Mouse (Mus musculus): ENCODE measurements at regions not wholly inside any gene's neighbourhood (a gene's known extent, or its start where the extent isn't known, plus 50 kb on each side); places are given as distances from the start of the nearest gene placed in this dataset.

DNA sequence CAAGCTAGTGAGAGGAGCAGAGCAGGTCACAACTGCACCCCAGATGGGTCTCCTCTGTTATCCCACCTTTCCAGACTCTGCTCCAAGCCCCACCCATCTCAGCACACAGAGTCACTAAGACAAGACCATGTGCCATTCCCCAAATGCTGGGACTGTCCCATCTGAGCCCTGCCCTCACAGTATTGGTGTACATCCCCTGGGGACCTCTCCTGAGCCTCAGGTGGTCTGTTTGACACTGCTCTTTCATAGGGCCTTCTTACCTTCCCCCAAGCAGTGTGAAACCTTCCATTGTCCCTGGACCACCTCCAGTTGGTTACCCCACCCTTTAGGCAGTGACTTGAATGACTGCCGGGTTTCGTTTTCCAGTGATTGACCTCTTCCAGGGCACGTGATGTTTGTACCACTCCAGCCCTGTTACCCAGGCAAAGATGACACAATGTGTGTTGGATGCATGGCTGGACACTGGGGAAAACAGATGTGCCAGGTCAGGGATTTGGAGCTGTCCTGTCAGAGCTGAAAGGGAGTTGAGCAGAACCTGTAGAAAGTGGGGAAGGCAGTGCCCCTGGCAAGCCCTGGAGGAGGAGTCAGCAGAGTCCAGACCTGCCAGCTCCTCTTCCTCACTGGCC lies 219.5 kb upstream of the Zmiz1 start:
- DNase-seq (ENCODE audit: low spot score) (no peak), ATAC-seq (ENCODE audit: low FRiP score) (no peak)
- Histone ChIP-seq H3K36me3 (ENCODE audit: control insufficient read depth, insufficient read depth, low read length) (no peaks in the 10 kb centered on the region), H3K4me3 (ENCODE audit: low read depth, low read length) (no peak overlapping the region), H3K4me1 (replicated peaks; ENCODE audit: control insufficient read depth, insufficient read depth, low read length) (no peaks in the 10 kb centered on the region; the same call in 1 of the 2 replicates), H3K27ac (ENCODE audit: low read depth, low read length) (no peak overlapping the region), H3K9ac (ENCODE audit: low read depth, low read length) (no peak overlapping the region), H3K9me3 (ENCODE audit: control insufficient read depth, low read length) (no peaks in the 10 kb centered on the region), H3K4me2 (replicated peaks; ENCODE audit: low read depth, low read length) (no peak overlapping the region), H3K27me3 (ENCODE audit: control insufficient read depth, insufficient read depth, low read length) (no peaks in the 10 kb centered on the region)
- 71% methylated on average over 3 of the region's 3 CpGs for WGBS

DNA sequence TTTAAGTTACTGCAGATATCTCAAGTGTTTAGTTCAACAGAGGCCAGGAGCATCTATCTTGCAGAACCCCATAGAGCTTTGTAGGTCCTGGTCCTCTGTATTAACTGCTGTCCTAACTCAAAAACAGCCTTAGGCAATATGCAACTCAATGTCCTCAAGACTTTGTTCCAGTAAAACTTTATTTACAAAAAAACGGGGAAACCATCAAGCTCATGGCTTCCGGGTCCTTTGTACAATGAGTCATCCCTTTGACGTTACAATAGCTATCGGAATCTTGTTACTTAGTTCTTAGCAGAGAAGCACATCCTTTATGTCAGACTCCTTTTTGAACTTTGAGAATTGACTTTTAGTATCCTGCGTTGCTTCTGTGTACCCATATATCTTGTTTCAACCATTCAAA lies 216.2 kb upstream of the Zmiz1 start:
- H3K4me2 ChIP-seq (replicated peaks; ENCODE audit: low read depth, low read length), result no peak overlapping the region
- no peak overlapping the region for H3K4me3 ChIP-seq (ENCODE audit: low read depth, low read length)
- H3K36me3 ChIP-seq (ENCODE audit: control insufficient read depth, insufficient read depth, low read length), result no peaks in the 10 kb centered on the region
- H3K9ac ChIP-seq (ENCODE audit: low read depth, low read length), result no peak overlapping the region
- H3K27ac ChIP-seq (ENCODE audit: low read depth, low read length), result no peak overlapping the region
- H3K4me1 ChIP-seq (replicated peaks; ENCODE audit: control insufficient read depth, insufficient read depth, low read length), result no peaks in the 10 kb centered on the region; the same call in 1 of the 2 replicates
- ATAC-seq (ENCODE audit: low FRiP score), result no peak
- WGBS, result 87% methylated on average over 5 of the region's 5 CpGs
- H3K27me3 ChIP-seq (ENCODE audit: control insufficient read depth, insufficient read depth, low read length), result no peaks in the 10 kb centered on the region
- no peaks in the 10 kb centered on the region for H3K9me3 ChIP-seq (ENCODE audit: control insufficient read depth, low read length)
- DNase-seq (ENCODE audit: low spot score), result no peak

DNA sequence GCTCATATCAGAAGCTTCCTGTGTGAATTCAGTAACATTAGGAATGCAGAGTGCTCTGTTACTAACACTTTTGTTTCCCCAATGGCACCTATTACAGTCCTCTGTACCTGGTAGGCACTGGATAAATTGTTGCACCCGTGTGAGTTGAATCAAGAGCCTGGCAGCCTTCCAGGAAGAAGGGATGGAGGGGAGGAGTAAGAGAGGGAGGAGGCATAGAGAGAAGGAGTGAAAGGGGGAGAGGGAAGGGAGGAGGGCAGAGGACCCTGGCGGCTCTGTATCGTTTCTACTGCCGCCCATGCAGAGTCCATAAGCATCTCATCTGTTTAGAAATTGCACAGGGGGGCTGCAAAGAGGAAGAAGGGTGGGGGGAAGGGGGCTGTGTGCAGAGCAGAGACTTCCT lies 215.7 kb upstream of the Zmiz1 start:
- 52% methylated on average over 4 of the region's 4 CpGs for WGBS
- Histone ChIP-seq H3K4me1 (replicated peaks; ENCODE audit: control insufficient read depth, insufficient read depth, low read length) (no peaks in the 10 kb centered on the region; the same call in 1 of the 2 replicates), H3K9ac (ENCODE audit: low read depth, low read length) (no peak overlapping the region), H3K27ac (ENCODE audit: low read depth, low read length) (no peak overlapping the region), H3K27me3 (ENCODE audit: control insufficient read depth, insufficient read depth, low read length) (no peaks in the 10 kb centered on the region), H3K9me3 (ENCODE audit: control insufficient read depth, low read length) (no peaks in the 10 kb centered on the region), H3K4me3 (ENCODE audit: low read depth, low read length) (no peak overlapping the region), H3K36me3 (ENCODE audit: control insufficient read depth, insufficient read depth, low read length) (no peaks in the 10 kb centered on the region), H3K4me2 (replicated peaks; ENCODE audit: low read depth, low read length) (no peak overlapping the region)
- ATAC-seq (ENCODE audit: low FRiP score) (no peak), DNase-seq (ENCODE audit: low spot score) (no peak)

DNA sequence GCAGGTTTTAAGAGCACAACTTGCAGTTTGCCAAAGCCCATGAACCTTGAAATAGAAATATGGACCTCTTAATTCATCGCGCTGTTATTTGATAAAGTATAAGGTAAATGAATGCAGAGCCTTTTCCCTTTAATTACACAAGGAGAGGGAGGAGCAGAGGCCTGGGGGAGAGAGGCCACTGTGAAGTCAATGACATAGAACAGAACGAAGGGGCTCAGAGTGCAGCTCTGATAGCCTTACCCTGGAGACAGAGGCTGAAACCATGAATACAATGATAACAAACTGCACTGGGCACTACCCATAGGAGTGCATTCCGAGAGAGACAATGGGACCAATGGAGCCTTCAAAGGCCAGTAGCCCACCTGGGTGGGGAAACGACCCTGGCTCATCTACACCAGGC lies 215.3 kb upstream of the Zmiz1 start:
- DNase-seq (ENCODE audit: low spot score), result no peak
- Histone ChIP-seq H3K4me1 (replicated peaks; ENCODE audit: control insufficient read depth, insufficient read depth, low read length) (no peaks in the 10 kb centered on the region; the same call in 1 of the 2 replicates), H3K9me3 (ENCODE audit: control insufficient read depth, low read length) (no peaks in the 10 kb centered on the region), H3K4me3 (ENCODE audit: low read depth, low read length) (no peak overlapping the region), H3K4me2 (replicated peaks; ENCODE audit: low read depth, low read length) (no peak overlapping the region), H3K36me3 (ENCODE audit: control insufficient read depth, insufficient read depth, low read length) (no peaks in the 10 kb centered on the region), H3K27me3 (ENCODE audit: control insufficient read depth, insufficient read depth, low read length) (no peaks in the 10 kb centered on the region), H3K9ac (ENCODE audit: low read depth, low read length) (no peak overlapping the region), H3K27ac (ENCODE audit: low read depth, low read length) (no peak overlapping the region)
- no peak for ATAC-seq (ENCODE audit: low FRiP score)
- WGBS, result 66% methylated on average over 5 of the region's 5 CpGs

DNA sequence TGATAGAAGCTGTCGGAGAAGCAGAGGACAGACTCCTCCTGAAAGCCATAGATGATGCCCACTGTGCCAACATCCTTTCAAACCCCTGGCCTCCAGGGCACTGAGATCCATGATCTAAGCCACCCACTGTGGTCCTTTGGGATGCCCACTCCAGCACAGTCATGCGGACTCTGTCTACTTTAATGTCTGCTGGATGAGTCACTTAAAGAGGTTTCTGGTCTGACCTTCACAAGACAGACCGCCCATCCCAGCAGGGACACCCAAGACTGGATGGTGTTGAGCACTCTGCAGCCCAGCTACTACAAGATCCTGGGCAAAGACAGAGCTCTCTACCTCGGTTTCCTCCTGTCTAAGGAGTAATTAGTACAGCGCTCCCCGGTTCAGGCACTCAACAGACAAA lies 214.1 kb upstream of the Zmiz1 start:
- Histone ChIP-seq H3K27ac (ENCODE audit: low read depth, low read length) (no peak overlapping the region), H3K9me3 (ENCODE audit: control insufficient read depth, low read length) (no peaks in the 10 kb centered on the region), H3K4me3 (ENCODE audit: low read depth, low read length) (no peak overlapping the region), H3K4me2 (replicated peaks; ENCODE audit: low read depth, low read length) (no peak overlapping the region), H3K4me1 (replicated peaks; ENCODE audit: control insufficient read depth, insufficient read depth, low read length) (no peaks in the 10 kb centered on the region; the same call in 1 of the 2 replicates), H3K36me3 (ENCODE audit: control insufficient read depth, insufficient read depth, low read length) (no peaks in the 10 kb centered on the region), H3K27me3 (ENCODE audit: control insufficient read depth, insufficient read depth, low read length) (no peaks in the 10 kb centered on the region), H3K9ac (ENCODE audit: low read depth, low read length) (no peak overlapping the region)
- DNase-seq (ENCODE audit: low spot score) (no peak), ATAC-seq (ENCODE audit: low FRiP score) (no peak)
- WGBS, result 91% methylated on average over 6 of the region's 6 CpGs

DNA sequence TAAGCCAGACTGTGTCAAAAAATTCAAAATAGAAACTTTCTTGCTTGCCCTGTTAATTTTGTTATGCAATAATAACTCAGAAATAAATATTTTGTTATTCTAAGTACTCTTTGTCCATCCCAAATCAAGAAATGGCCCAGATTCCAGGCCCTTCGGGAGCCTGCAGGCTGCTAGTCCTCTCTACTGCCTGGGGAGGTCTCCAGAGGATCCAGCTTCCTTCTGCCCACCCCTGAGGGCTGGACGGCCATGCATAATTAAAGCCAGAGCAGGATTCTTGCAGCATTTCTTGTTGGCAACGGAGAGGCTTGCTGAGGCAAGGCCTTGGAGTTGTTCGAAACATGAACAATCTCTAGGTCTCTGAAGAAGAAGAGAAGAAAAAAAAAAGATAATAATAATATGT lies 213.3 kb upstream of the Zmiz1 start:
- WGBS, result 54% methylated on average over 4 of the region's 4 CpGs
- H3K27me3 ChIP-seq (ENCODE audit: control insufficient read depth, insufficient read depth, low read length), result no peaks in the 10 kb centered on the region
- H3K9ac ChIP-seq (ENCODE audit: low read depth, low read length), result no peak overlapping the region
- H3K4me2 ChIP-seq (replicated peaks; ENCODE audit: low read depth, low read length), result no peak overlapping the region
- H3K36me3 ChIP-seq (ENCODE audit: control insufficient read depth, insufficient read depth, low read length), result no peaks in the 10 kb centered on the region
- H3K4me1 ChIP-seq (replicated peaks; ENCODE audit: control insufficient read depth, insufficient read depth, low read length), result no peaks in the 10 kb centered on the region; the same call in 1 of the 2 replicates
- no peaks in the 10 kb centered on the region for H3K9me3 ChIP-seq (ENCODE audit: control insufficient read depth, low read length)
- DNase-seq (ENCODE audit: low spot score) (no peak), ATAC-seq (ENCODE audit: low FRiP score) (no peak)
- no peak overlapping the region for H3K4me3 ChIP-seq (ENCODE audit: low read depth, low read length)
- H3K27ac ChIP-seq (ENCODE audit: low read depth, low read length), result no peak overlapping the region

DNA sequence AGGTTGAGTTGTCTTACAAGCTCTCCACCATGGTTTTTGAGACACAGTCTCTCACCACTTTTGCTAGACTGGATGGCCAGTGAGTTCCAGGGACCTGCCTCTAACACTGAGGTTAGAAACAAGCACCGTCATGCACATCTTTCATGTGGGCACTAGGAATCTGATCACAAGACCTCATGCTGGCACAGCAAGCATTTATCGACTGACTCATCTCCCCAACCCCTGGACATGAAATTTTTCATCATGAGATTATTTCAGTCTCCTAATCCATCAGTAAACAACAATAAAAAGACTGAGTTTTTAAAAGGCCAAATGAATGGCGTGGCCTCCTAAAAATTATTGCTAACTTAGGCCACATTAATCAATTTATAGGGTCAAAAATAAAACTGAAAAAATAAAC lies 210.0 kb upstream of the Zmiz1 start:
- H3K36me3 ChIP-seq (ENCODE audit: control insufficient read depth, insufficient read depth, low read length), result no peaks in the 10 kb centered on the region
- H3K27ac ChIP-seq (ENCODE audit: low read depth, low read length), result no peak overlapping the region
- no peak overlapping the region for H3K4me3 ChIP-seq (ENCODE audit: low read depth, low read length)
- no peak for ATAC-seq (ENCODE audit: low FRiP score)
- H3K4me2 ChIP-seq (replicated peaks; ENCODE audit: low read depth, low read length), result no peak overlapping the region
- H3K4me1 ChIP-seq (replicated peaks; ENCODE audit: control insufficient read depth, insufficient read depth, low read length), result no peaks in the 10 kb centered on the region; the same call in 1 of the 2 replicates
- no peak overlapping the region for H3K9ac ChIP-seq (ENCODE audit: low read depth, low read length)
- no peak for DNase-seq (ENCODE audit: low spot score)
- H3K27me3 ChIP-seq (ENCODE audit: control insufficient read depth, insufficient read depth, low read length), result no peaks in the 10 kb centered on the region
- no peaks in the 10 kb centered on the region for H3K9me3 ChIP-seq (ENCODE audit: control insufficient read depth, low read length)
- 90% methylated on average over 3 of the region's 3 CpGs for WGBS

DNA sequence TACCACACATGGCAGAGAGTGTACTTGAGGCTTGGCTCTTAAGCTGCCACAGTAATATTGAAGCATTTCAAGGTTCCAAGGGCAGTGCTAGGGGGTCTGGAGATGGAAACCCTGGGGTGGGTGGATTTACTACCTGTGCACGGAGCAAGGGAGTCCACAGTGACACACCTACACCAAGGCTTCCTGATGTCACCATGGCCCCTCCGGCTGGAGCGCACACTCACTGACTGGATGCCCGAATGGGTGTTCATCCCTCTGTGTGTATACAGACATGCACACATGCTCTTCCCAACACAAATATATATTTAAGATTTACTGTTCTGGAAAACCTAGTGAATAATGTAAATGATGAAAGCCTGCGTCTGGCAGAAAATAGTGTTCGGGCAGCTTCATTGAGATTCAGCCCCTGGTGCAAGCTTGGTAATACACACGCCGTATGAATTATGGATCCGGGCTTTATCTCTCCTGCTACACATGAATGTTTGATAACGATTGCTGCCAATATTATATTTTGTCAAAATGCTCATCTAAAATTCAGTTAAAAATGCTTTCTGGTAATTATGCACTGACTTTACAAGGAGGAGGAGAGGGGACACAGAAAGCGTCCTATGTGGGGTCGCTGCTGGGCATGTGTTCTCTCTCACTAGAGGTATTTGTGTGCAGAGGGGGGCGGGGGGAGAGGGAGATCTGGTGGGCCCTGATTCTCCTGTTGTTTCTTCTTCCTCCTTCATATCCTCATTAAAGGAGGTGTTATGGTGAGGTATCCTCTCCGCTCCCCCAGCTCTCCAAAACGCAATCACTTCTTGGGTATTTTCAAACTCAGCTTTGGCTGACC lies 205.8 kb upstream of the Zmiz1 start:
- ATAC-seq (ENCODE audit: low FRiP score) (no peak), DNase-seq (ENCODE audit: low spot score) (no peak)
- H3K4me2 ChIP-seq (replicated peaks; ENCODE audit: low read depth, low read length), result no peak overlapping the region
- no peaks in the 10 kb centered on the region for H3K9me3 ChIP-seq (ENCODE audit: control insufficient read depth, low read length)
- H3K36me3 ChIP-seq (ENCODE audit: control insufficient read depth, insufficient read depth, low read length), result no peaks in the 10 kb centered on the region
- no peaks in the 10 kb centered on the region for H3K27me3 ChIP-seq (ENCODE audit: control insufficient read depth, insufficient read depth, low read length)
- H3K4me3 ChIP-seq (ENCODE audit: low read depth, low read length), result no peak overlapping the region
- H3K9ac ChIP-seq (ENCODE audit: low read depth, low read length), result no peak overlapping the region
- no peaks in the 10 kb centered on the region for H3K4me1 ChIP-seq (replicated peaks; ENCODE audit: control insufficient read depth, insufficient read depth, low read length)
- WGBS, result 93% methylated on average over 15 of the region's 15 CpGs
- no peak overlapping the region for H3K27ac ChIP-seq (ENCODE audit: low read depth, low read length)

DNA sequence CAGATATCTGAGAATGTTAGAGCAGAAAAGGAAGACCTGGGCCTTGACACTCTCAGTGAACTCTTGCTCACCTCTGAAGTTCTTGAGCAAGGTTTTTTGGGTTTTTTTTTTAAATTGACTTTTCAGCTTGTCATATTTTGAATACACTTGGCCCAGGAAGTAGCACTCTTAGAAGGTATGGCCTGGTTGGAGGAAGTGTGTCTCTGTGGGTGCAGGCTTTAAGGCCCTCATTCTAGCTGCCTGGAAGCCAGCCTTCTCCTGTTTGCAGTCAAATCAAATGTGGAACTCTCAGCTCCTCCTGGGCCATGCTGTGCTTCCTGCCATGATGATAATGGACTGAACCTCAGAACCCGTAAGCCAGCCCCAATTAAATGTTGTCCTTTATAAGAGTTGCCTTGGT lies 195.9 kb upstream of the Zmiz1 start:
- DNase-seq (ENCODE audit: low spot score) (no peak), ATAC-seq (ENCODE audit: low FRiP score) (no peak)
- no peaks in the 10 kb centered on the region for H3K27me3 ChIP-seq (ENCODE audit: control insufficient read depth, insufficient read depth, low read length)
- H3K9me3 ChIP-seq (ENCODE audit: control insufficient read depth, low read length), result no peaks in the 10 kb centered on the region
- no peaks in the 10 kb centered on the region for H3K36me3 ChIP-seq (ENCODE audit: control insufficient read depth, insufficient read depth, low read length)
- 87% methylated on average over 1 of the region's 1 CpGs for WGBS
- no peak overlapping the region for H3K27ac ChIP-seq (ENCODE audit: low read depth, low read length)
- H3K4me2 ChIP-seq (replicated peaks; ENCODE audit: low read depth, low read length), result no peak overlapping the region
- H3K4me3 ChIP-seq (ENCODE audit: low read depth, low read length), result no peak overlapping the region
- no peak overlapping the region for H3K9ac ChIP-seq (ENCODE audit: low read depth, low read length)
- H3K4me1 ChIP-seq (replicated peaks; ENCODE audit: control insufficient read depth, insufficient read depth, low read length), result 0 out of 2 replicates have a peak, but pooled peaks cover 1% of the 10 kb centered on the region
